Mouse (Mus musculus) ES-Bruce4 (cell line): ENCODE data around the gene Manba. TPM values are rescaled to one million over a fixed set of nuclear protein-coding genes. Genes with fewer than 3 reads are reported as not detected.
A peak's percentile ranks its signal among the peaks of the same experiment; 100 is the strongest.

Experiments used
- H3K27ac ChIP-seq: 2 replicates; pipeline ENCODE4 v1.5.1; 2012; ENCODE audit warnings: low read length, inconsistent platforms; ENCODE audit not compliant: insufficient read depth
- H3K27me3 ChIP-seq: 2 replicates; pipeline ENCODE4 v1.6.1; 2012; ENCODE audit warnings: mild to moderate bottlenecking, low read length, inconsistent platforms; ENCODE audit not compliant: control insufficient read depth, poor library complexity, insufficient read depth, severe bottlenecking
- H3K36me3 ChIP-seq: 2 replicates; pipeline ENCODE4 v1.6.1; 2012; ENCODE audit warnings: inconsistent platforms, mild to moderate bottlenecking, low read length, moderate library complexity; ENCODE audit not compliant: control insufficient read depth, poor library complexity, insufficient read depth, severe bottlenecking
- H3K4me1 ChIP-seq: one replicate; pipeline ENCODE4 v1.8.1; 2011; ENCODE audit warnings: low read length; ENCODE audit not compliant: control insufficient read depth, insufficient read depth
- H3K4me3 ChIP-seq: 2 replicates; pipeline ENCODE4 v1.5.1; 2011; ENCODE audit warnings: low read depth, mild to moderate bottlenecking, low read length
- H3K9ac ChIP-seq: 2 replicates; pipeline ENCODE4 v1.6.1; 2012; ENCODE audit warnings: low read depth, mild to moderate bottlenecking, inconsistent platforms; ENCODE audit not compliant: poor library complexity, severe bottlenecking
- H3K9me3 ChIP-seq: replicated peaks from 2 replicates; pipeline ENCODE4 v1.6.1; 2012; ENCODE audit warnings: mild to moderate bottlenecking, low read length, inconsistent platforms; ENCODE audit not compliant: control insufficient read depth, poor library complexity, insufficient read depth, severe bottlenecking
- CTCF ChIP-seq: IDR thresholded peaks from one replicate; pipeline ENCODE4 v1.8.1; 2011; ENCODE audit warnings: low read depth, low read length
- EP300 ChIP-seq: IDR thresholded peaks from 2 replicates; pipeline ENCODE4 v1.6.1; 2011; ENCODE audit warnings: low read depth, low read length; ENCODE audit not compliant: insufficient read depth
- POLR2A ChIP-seq: IDR thresholded peaks from one replicate; pipeline ENCODE4 v1.8.1; 2011; ENCODE audit warnings: low read length; ENCODE audit not compliant: insufficient read depth
- polyA plus RNA-seq: library from polyadenylated mRNA; stranded (reverse); fragments of >200 nt; gene quantifications from 2 replicates; pipeline ENCODE4 v1.2.4, GENCODE M21; 2011; ENCODE audit warnings: low read depth; ENCODE audit not compliant: missing spikeins, insufficient read depth, insufficient read length

The Manba gene
- polyA plus RNA-seq, 1 experiment, result 122 TPM

GRCm38 (mm10) chr3:135505369-135505909, 20.0 kb downstream of the Manba start:
- H3K27me3 ChIP-seq, result no peaks in the 10 kb centered on the region
- peak overlapping the region; percentile 94 for H3K27ac ChIP-seq
- no peaks in the 10 kb centered on the region for H3K9me3 ChIP-seq
- TF ChIP-seq CTCF (peak; percentile 93), POLR2A (no peak), EP300 (no peak)
- peak overlapping the region; percentile 63 for H3K9ac ChIP-seq
- H3K4me1 ChIP-seq, result no peaks in the 10 kb centered on the region
- peak overlapping the region; percentile 49 for H3K4me3 ChIP-seq
- no peaks in the 10 kb centered on the region for H3K36me3 ChIP-seq

- Histone ChIP-seq H3K27ac (peak overlapping the region; percentile 94), H3K9me3 (no peaks in the 10 kb centered on the region), H3K4me1 (no peaks in the 10 kb centered on the region), H3K4me3 (peak overlapping the region; percentile 49), H3K27me3 (no peaks in the 10 kb centered on the region), H3K36me3 (0 out of 2 replicates have a peak, but pooled peaks cover 2% of the 10 kb centered on the region), H3K9ac (peak overlapping the region; percentile 63)
- TF ChIP-seq CTCF (no peak), POLR2A (no peak), EP300 (no peak; the same call in 1 of the 2 replicates)
Observed at GRCm38 (mm10) chr3:135505916-135506482, 20.6 kb downstream of the Manba start.

DNA sequence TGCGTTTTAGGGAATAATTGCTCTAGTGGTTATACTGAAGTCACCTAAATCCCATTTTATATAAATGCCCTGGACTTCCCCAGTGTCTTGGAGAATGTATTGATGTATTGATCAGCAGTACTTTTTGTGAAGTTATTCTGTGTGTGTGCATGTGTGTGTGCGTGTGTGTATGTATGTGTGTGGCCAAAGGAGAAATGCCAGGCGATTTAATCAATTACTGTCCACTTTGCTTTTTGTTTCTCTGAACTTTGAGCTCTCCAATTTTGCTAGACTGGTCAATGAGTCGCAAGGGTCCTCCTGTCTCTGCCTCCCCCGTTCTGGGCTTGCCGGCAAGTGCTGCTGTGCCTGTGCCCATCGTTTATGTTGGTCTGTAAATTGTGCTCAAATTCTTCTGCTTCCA, 22.1 kb downstream of the Manba start:
- peak overlapping the region; percentile 5 for H3K27ac ChIP-seq
- no peak overlapping the region for H3K9ac ChIP-seq
- no peaks in the 10 kb centered on the region for H3K9me3 ChIP-seq
- TF ChIP-seq POLR2A (no peak), EP300 (no peak), CTCF (no peak)
- H3K4me3 ChIP-seq, result no peak overlapping the region
- 0 out of 2 replicates have a peak, but pooled peaks cover 2% of the 10 kb centered on the region for H3K36me3 ChIP-seq
- no peaks in the 10 kb centered on the region for H3K27me3 ChIP-seq
- H3K4me1 ChIP-seq, result no peaks in the 10 kb centered on the region

DNA sequence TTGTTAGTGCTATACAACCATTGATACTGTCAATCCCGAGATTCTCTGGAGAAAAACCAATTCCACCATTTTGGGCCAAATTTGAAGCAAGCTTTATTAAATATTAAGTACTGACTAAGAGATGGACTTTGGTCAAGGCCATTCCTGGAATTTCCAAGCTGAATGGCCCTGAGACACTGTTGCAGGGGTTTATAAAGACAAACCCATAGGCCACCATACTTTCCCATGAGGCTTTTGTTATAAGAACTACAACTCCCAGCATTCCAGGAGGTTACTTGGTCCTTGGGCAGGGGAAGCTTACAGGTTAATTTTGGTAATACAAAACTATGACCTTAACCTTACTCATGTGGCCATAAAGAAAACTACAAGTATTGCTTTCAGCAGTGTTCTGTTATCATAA, 22.8 kb downstream of the Manba start:
- no peaks in the 10 kb centered on the region for H3K4me1 ChIP-seq
- no peak overlapping the region for H3K4me3 ChIP-seq
- H3K9ac ChIP-seq, result no peak overlapping the region
- no peaks in the 10 kb centered on the region for H3K27me3 ChIP-seq
- H3K27ac ChIP-seq, result peak overlapping the region; percentile 5
- TF ChIP-seq EP300 (no peak), POLR2A (no peak), CTCF (no peak)
- H3K36me3 ChIP-seq, result 0 out of 2 replicates have a peak, but pooled peaks cover 2% of the 10 kb centered on the region
- no peaks in the 10 kb centered on the region for H3K9me3 ChIP-seq

GRCm38 (mm10) chr3:135510372-135510771, 25.0 kb downstream of the Manba start:
- no peaks in the 10 kb centered on the region for H3K9me3 ChIP-seq
- no peaks in the 10 kb centered on the region for H3K4me1 ChIP-seq
- no peak for TF ChIP-seq CTCF
- TF ChIP-seq EP300, result no peak
- 0 out of 2 replicates have a peak, but pooled peaks cover 2% of the 10 kb centered on the region for H3K36me3 ChIP-seq
- H3K9ac ChIP-seq, result no peak overlapping the region
- no peak overlapping the region for H3K4me3 ChIP-seq
- H3K27me3 ChIP-seq, result no peaks in the 10 kb centered on the region
- H3K27ac ChIP-seq, result no peak overlapping the region

DNA sequence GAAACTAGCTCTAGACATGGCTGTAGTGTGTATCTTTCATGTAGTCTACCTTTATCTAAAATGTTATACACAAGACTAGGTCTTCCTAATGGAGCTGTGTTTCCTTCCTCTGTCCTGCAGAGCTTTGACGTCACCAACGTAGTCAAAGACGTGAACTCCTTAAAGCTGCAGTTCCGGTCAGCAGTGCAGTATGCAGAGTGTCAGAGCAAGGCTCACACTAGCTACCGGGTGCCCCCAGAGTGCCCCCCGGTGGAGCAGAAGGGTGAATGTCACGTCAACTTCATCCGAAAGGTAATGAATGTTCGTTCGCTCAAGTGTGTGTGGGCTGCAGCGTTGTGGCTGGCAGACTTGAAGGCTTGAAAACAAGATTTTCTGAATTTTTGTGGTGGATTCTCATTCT, 26.3 kb downstream of the Manba start:
- TF ChIP-seq POLR2A, result no peak
- peak; percentile 48 for TF ChIP-seq CTCF
- no peaks in the 10 kb centered on the region for H3K9me3 ChIP-seq
- H3K36me3 ChIP-seq, result 0 out of 2 replicates have a peak, but pooled peaks cover 2% of the 10 kb centered on the region
- H3K27me3 ChIP-seq, result no peaks in the 10 kb centered on the region
- H3K4me1 ChIP-seq, result peaks cover under 1% of the 10 kb centered on the region
- H3K4me3 ChIP-seq, result no peak overlapping the region
- H3K9ac ChIP-seq, result no peak overlapping the region
- H3K27ac ChIP-seq, result no peak overlapping the region
